Mouse (Mus musculus): Measurements from ENCODE around the gene Tmprss6. TPM values are rescaled to one million over a fixed set of nuclear protein-coding genes. Genes with fewer than 3 reads are reported as not detected.

Tmprss6 gene
- 1 to 10 TPM; 1.2 to 2.3 TPM for total RNA-seq (2021)
- long read RNA-seq, experiment 1, partial matches to known transcripts = 1 of 1 reads
- long read RNA-seq, experiment 1, other reads (novel, unspliced or antisense) = 0 of 1 reads
- long read RNA-seq, experiment 2, partial matches to known transcripts = 0 of 1 reads
- long read RNA-seq, experiment 2, other reads (novel, unspliced or antisense) = 0 of 1 reads

GRCm38 (mm10) chr15:78468379-78468937, at the start of gene Tmprss6:
TSS of gene Tmprss6 (minus strand) at chr15:78468634.
- peak in 1 of 2 experiments; percentile 28 for DNase-seq

DNA sequence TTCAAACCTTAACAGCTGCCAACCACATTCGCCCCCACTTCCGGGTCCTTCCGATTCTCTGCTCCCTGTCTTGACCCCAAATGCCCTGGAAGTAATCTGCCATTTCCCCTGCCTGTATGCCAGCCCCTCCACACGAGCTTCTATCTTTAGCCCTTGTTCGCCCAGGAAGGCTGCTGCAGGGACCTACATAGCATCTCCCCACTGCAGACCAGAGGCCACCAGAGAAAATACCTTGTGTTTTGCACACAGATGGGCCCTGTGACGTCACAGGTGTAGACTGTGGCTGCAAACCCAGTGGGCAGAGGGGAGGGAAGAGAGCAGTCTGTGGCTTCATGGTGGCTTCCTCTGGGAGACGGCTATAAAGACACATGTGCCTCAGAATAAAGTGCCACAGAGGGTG, 49.8 kb upstream of the Tmprss6 start:
- no peak for DNase-seq

DNA sequence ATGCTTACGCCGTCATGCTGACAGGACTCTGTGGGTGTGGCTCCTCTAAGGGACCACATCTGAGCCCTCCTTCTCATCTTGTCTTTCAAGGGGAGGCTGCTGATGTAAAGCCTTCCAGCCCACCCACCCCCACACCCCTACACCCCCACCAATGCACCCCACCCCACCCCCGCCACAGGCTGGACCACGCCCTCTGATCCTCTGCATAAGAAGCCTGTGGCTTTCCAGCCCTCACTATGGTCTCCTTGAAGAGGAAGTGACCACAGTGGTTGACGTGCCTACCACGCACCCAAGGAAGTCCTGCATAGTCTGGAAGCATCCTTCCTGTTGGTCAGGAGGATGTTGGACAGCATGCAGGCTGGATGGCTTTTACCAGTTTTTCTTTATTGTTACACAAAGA, 47.3 kb upstream of the Tmprss6 start:
- DNase-seq = no peak

DNA sequence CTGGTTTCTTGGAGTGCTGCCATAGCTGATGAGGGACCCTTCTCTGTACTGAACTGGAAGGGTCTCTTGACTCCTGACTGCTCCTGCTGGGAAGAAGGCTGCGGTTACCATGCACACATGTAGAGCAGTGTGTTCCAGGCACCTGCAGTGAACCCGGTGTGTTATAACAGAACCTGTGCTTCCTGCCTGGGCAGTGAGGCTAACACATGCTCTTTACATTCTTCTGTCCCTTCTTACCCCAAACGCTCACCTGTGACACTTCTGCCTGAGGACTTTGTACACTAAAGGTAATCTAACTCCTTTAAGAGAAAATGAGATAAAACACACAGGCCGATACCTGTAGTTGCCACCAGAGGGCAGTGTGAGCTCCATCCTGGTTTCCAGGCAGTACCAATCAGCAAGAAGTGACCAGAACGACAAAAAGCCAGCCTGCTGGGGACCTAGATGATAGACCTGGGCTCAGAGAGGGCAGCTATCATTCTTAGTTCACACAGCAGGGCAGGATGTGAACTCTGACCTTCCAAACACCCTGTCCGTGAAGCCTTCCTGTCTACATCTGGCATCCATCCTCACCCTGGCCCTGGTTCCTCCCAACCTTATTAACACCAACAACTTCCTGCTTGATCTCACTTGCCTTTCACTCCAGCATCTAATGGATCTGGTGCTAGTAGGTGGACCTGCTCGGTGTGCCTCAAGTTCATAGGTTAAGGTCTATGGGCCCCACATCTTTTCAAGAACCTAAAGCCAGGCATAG, 46.1 kb upstream of the Tmprss6 start:
- peak; percentile 84 for DNase-seq

GRCm38 (mm10) chr15:78513019-78513418, 44.6 kb upstream of the Tmprss6 start:
- no peak for DNase-seq

DNA sequence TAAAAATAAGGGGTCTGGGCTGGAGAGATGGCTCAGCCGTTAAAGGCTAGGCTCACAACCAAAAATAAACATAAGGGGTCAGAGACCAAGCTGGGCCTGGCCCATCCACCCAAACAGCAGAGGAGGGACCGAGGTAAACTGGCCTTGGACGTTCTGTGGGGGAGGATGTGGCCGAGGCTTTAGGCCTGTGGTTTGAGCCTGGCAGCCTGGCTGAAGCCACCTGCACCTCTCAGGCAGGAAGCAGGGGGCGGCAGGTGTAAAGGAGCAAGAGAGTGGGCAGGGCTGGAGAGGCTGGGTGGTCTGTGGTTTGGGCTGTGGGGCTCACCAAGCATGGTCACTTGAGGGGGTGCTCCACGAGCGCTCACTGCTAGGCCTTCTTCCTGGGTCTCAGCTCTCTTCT, 43.5 kb upstream of the Tmprss6 start:
- DNase-seq = no peak

GRCm38 (mm10) chr15:78510736-78511135, 42.3 kb upstream of the Tmprss6 start:
- no peak for DNase-seq

DNA sequence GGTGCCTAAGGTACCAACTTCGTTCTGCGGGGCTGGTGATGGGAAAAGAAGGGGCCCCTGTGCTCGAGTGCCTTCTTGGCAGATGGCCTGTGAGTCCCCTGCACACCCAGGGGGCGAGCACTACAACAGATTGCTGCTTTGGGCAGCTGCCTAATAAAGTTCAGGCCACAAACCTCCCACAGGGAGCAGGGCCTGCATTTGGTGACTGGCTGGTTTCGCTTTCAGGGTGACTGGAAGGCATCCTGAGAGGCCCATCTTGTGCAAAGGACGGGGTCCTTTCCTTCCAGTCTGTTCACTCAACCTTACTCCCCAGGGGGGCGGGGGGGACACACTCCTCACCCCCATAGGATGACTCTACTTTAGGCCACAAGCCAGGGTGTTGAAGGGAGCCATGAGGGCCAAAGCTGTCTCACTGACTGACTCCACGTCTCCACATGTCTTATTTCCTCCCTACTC, 41.7 kb upstream of the Tmprss6 start:
- DNase-seq = no peak

GRCm38 (mm10) chr15:78509297-78509899, 41.0 kb upstream of the Tmprss6 start:
- no peak for DNase-seq

GRCm38 (mm10) chr15:78508443-78508842, 40.0 kb upstream of the Tmprss6 start:
- DNase-seq = no peak

DNA sequence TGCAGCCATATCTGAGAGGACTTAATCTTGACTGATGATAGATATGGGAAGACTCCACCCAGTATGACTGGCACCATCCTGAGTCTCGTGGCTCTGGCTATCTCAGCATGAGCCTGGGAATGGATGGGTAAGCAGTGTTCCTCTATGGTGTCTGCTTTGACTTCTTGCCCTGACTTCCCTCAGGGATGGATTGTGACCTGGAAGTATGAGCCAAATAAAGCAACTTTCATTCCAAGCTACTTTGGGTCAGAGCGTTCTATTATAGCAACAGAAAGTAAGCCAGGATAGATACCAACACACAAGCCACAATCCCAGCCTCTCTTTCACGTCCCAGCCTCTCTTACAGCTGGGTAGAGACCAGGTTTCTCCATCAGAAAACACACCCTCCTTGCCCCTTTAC, 37.1 kb upstream of the Tmprss6 start:
- DNase-seq = no peak

- no peak for DNase-seq
Measured at GRCm38 (mm10) chr15:78504816-78505215, 36.4 kb upstream of the Tmprss6 start.

- no peak for DNase-seq
Measured at GRCm38 (mm10) chr15:78504013-78504412, 35.6 kb upstream of the Tmprss6 start.

- DNase-seq = no peak
Measured at GRCm38 (mm10) chr15:78502437-78503132, 34.2 kb upstream of the Tmprss6 start.

GRCm38 (mm10) chr15:78494968-78495406, 26.6 kb upstream of the Tmprss6 start, which contains the start of gene Il2rb:
TSS of gene Il2rb (minus strand) at chr15:78495271.
- DNase-seq = no peak

- no peak for DNase-seq
Measured at GRCm38 (mm10) chr15:78493401-78494010, 25.1 kb upstream of the Tmprss6 start.

- no peak for DNase-seq
Measured at GRCm38 (mm10) chr15:78491301-78491700, 22.9 kb upstream of the Tmprss6 start.

GRCm38 (mm10) chr15:78489906-78490305, 21.5 kb upstream of the Tmprss6 start:
- DNase-seq = no peak

DNA sequence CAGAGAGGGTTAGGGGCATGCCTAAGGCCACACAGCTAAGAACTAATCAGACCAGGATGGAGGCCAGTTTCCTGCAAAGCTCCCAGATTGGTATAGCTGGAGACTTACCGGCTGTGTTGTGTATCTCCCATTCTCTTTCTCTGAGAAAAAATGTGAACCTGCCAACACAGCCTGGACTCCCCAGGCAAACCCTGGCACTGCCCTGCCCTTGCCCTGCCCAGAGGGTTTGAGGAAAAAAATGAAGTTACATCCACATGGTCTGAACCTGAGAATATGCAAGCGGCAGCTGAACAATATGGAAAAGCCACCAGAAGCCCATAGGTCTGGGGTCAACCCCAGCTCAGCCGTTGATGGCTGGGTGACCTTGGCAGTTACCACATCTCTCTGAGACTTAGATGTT, 20.8 kb upstream of the Tmprss6 start:
- DNase-seq = no peak

DNA sequence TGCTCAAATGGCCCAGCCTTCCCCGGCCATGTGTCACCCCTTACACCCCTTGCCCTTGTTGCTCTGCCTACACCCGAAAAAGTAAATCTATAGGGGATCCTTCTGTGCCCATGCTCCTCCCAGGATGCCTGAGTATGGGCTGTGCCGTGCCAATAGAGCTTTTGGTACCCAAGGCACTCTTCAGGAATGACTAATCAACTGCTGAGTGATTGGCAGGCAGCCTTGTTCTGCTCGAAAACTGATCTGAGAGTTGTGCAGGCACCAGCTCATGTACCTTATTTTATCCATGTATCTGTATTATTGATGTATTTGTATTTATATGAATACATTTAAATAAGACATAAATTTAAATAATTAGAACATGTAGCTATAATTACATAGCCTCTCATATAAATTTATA, 18.6 kb upstream of the Tmprss6 start:
- no peak for DNase-seq

DNA sequence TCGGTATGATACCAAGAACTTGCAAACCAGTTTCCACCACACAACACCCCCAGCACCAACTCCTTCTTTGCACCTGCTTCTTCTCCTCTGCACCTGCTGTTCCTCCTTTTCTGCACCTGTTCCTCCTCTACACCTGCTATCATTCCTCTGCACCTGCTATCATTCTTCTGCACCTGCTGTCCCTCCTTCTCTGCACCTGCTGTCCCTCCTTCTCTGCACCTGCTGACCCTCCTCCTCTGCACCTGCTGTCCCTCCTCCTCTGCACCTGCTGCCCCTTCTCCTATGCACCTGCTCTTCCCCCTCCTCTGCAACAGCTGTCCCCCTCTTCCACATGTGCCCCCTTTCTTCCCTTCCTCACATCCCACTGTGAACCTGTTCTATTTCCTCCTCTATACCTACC, 18.1 kb upstream of the Tmprss6 start:
- no peak for DNase-seq

DNA sequence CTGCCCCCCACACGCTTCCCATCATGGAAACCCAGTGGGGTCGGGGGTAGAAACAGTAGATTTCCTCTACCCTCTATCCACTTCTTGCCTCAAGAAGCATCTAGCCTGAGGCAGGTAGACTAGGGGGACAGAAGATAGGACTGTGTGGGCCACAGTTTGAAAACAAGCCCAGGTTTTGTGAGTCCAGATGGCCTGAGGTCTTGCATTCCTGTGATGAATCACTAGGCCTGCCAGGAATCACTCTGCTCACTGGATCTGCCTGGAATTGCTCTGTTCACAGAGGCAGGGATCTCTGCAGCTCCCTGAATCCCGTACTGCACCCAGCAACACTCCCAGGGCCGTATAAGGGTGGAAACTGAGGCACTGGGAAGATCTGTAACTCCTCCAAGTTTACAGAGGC, 14.9 kb upstream of the Tmprss6 start:
- peak; percentile 13 to 23 for DNase-seq
